Mouse (Mus musculus) C2C12 (cell line): ENCODE data around the gene Rragc.

Experiments used
- CEBPB ChIP-seq: IDR thresholded peaks from one replicate; pipeline ENCODE4 v1.6.1; 2011; ENCODE audit warnings: low read depth, mild to moderate bottlenecking, control low read depth, moderate library complexity
- CTCF ChIP-seq: IDR thresholded peaks from one replicate; pipeline ENCODE4 v1.5.1; 2011; ENCODE audit not compliant: control insufficient read depth, insufficient read depth, insufficient read length
- FOSL1 ChIP-seq: IDR thresholded peaks from one replicate; pipeline ENCODE4 v1.8.0; 2011; ENCODE audit warnings: mild to moderate bottlenecking, low read length; ENCODE audit not compliant: poor library complexity, insufficient read depth, severe bottlenecking
- MAX ChIP-seq: IDR thresholded peaks from one replicate; pipeline ENCODE4 v1.6.1; 2011; ENCODE audit warnings: mild to moderate bottlenecking, control low read depth
- MYOD1 ChIP-seq: IDR thresholded peaks from one replicate; pipeline ENCODE4 v1.6.1; 2011; ENCODE audit warnings: low read depth; ENCODE audit not compliant: control insufficient read depth, insufficient read length
- MYOG ChIP-seq: IDR thresholded peaks from one replicate; pipeline ENCODE4 v1.6.1; 2011; ENCODE audit not compliant: control insufficient read depth, insufficient read length; ENCODE audit errors: extremely low read depth
- USF1 ChIP-seq: IDR thresholded peaks from one replicate; pipeline ENCODE4 v1.6.1; 2011; ENCODE audit warnings: low read depth, mild to moderate bottlenecking, control low read depth, moderate library complexity

GRCm38 (mm10) chr4:123911503-123911902 lies 5.7 kb upstream of the Rragc start:
- TF ChIP-seq CTCF (no peak), FOSL1 (no peak), MYOD1 (no peak), CEBPB (no peak), MYOG (no peak), MAX (no peak), USF1 (no peak)
